Mouse (Mus musculus) stomach, postnatal 0 days (tissue): ENCODE measurements around the gene Calb2.

Experiments
- CTCF ChIP-seq: IDR thresholded peaks from 2 replicates; pipeline ENCODE4 v1.5.1; 2016; ENCODE audit warnings: antibody characterized with exemption, low read depth, mild to moderate bottlenecking, moderate library complexity
- EP300 ChIP-seq: optimal IDR thresholded peaks from 2 replicates; pipeline ENCODE3; 2016; ENCODE audit warnings: antibody characterized with exemption

GRCm38 (mm10) chr8:110145538-110145937 is 22.5 kb downstream of the Calb2 start:
- TF ChIP-seq CTCF (peak; percentile 88), EP300 (no peak)
